Mouse (Mus musculus): ENCODE results near the gene Sertad4.

Gene Sertad4

GRCm38 (mm10) chr1:192855474-192856230 is at the start of gene Sertad4:
Gene Sertad4, minus strand, starts transcription at chr1:192855756.
- in situ Hi-C loops (cut with MboI, MseI): no loop called here

- in situ Hi-C loops (cut with MboI, MseI): no loop called here
Observed at GRCm38 (mm10) chr1:192901516-192901915, 46.0 kb upstream of the Sertad4 start.

- in situ Hi-C loops (cut with MboI, MseI): no loop called here
Observed at GRCm38 (mm10) chr1:192900913-192901312, 45.4 kb upstream of the Sertad4 start.

GRCm38 (mm10) chr1:192898742-192899141 is 43.2 kb upstream of the Sertad4 start:
- in situ Hi-C loops (cut with MboI, MseI): no loop called here

- in situ Hi-C loops (cut with MboI, MseI): no loop called here
Observed at GRCm38 (mm10) chr1:192897218-192897617, 41.7 kb upstream of the Sertad4 start.

- in situ Hi-C loops (cut with MboI, MseI): no loop called here
Observed at GRCm38 (mm10) chr1:192896076-192896475, 40.5 kb upstream of the Sertad4 start.

GRCm38 (mm10) chr1:192890716-192891115 is 35.2 kb upstream of the Sertad4 start:
- in situ Hi-C loops (cut with MboI, MseI): no loop called here

- in situ Hi-C loops (cut with MboI, MseI): no loop called here
Observed at GRCm38 (mm10) chr1:192882617-192883295, 27.2 kb upstream of the Sertad4 start.

- in situ Hi-C loops (cut with MboI, MseI): no loop called here
Observed at GRCm38 (mm10) chr1:192880130-192880529, 24.6 kb upstream of the Sertad4 start.

GRCm38 (mm10) chr1:192879086-192879580 is 23.6 kb upstream of the Sertad4 start:
- in situ Hi-C loops (cut with MboI, MseI): no loop called here

GRCm38 (mm10) chr1:192872841-192873240 is 17.3 kb upstream of the Sertad4 start:
- in situ Hi-C loops (cut with MboI, MseI): no loop called here

GRCm38 (mm10) chr1:192869761-192870160 is 14.2 kb upstream of the Sertad4 start:
- in situ Hi-C loops (cut with MboI, MseI): no loop called here

- in situ Hi-C loops (cut with MboI, MseI): no loop called here
Observed at GRCm38 (mm10) chr1:192864440-192864839, 8.9 kb upstream of the Sertad4 start.

- in situ Hi-C loops (cut with MboI, MseI): no loop called here
Observed at GRCm38 (mm10) chr1:192861305-192861960, 5.9 kb upstream of the Sertad4 start.

GRCm38 (mm10) chr1:192860273-192860672 is 4.7 kb upstream of the Sertad4 start:
- in situ Hi-C loops (cut with MboI, MseI): no loop called here

- in situ Hi-C loops (cut with MboI, MseI): no loop called here
Observed at GRCm38 (mm10) chr1:192857582-192857981, 2.0 kb upstream of the Sertad4 start.

- in situ Hi-C loops (cut with MboI, MseI): no loop called here
Observed at GRCm38 (mm10) chr1:192856931-192857330, 1.4 kb upstream of the Sertad4 start.

GRCm38 (mm10) chr1:192856411-192856810 is 855 bp upstream of the Sertad4 start:
- in situ Hi-C loops (cut with MboI, MseI): no loop called here

- in situ Hi-C loops (cut with MboI, MseI): no loop called here
Observed at GRCm38 (mm10) chr1:192854819-192855271, 711 bp downstream of the Sertad4 start.

- in situ Hi-C loops (cut with MboI, MseI): no loop called here
Observed at GRCm38 (mm10) chr1:192853988-192854818, 1.4 kb downstream of the Sertad4 start.

- in situ Hi-C loops (cut with MboI, MseI): no loop called here
Observed at GRCm38 (mm10) chr1:192853429-192853828, 2.1 kb downstream of the Sertad4 start.

All from regulatory T cell (primary cell).